ENCODE assay signal across 6 mouse cellular contexts in the genomic region with DNA sequence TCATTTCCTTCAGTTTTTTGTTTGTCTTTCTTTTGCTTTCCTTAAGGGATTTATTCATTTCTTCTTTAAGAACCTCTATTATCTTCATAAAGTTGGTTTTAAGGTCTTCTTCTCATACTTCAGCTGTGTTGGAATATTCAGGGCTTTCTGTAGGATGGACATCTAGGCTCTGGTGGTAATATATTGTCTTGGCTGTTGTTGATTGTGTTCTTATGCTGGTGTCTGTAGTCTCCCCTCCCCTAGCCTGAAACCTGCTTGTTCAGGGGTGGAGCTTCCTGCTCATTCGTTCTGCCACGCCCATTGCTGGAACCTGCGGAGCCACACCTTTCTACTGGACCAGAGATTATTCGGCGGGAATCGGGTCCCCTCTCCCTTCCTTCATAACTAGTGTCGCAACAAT. TPM values are rescaled to one million over a fixed set of nuclear protein-coding genes. Genes with fewer than 3 reads are reported as not detected.
DNase-seq lines count a peak whose midpoint lies in the region; ATAC-seq and TF ChIP-seq lines count a peak whose summit lies in the region.
"Not testable (repeated sequence)": the region's sequence is repeated elsewhere in the genome, so short reads cannot be mapped to it uniquely, and the experiment has no call there.
"Had no signal": no experiment of that assay in that cellular context is flagged by ENCODE, and none has a peak within 500 bp of the region (broad histone marks: within the 10 kb centered on the region; RNA-seq: fewer than 3 reads in every experiment).

No protein-coding gene starts in this region.

- not testable (repeated sequence) for H3K9ac ChIP-seq in ES-Bruce4 (ENCODE audit: low read depth, poor library complexity, severe bottlenecking); midbrain, embryonic 11.5 days (ENCODE audit: low read length)

- not testable (repeated sequence) for H3K4me3 ChIP-seq in ES-Bruce4 (ENCODE audit: low read depth, low read length); midbrain, embryonic 11.5 days (ENCODE audit: low read depth, low read length)

- peaks cover 10% of the 10 kb centered on the region for H3K9me3 ChIP-seq in ES-Bruce4 (replicated peaks; ENCODE audit: control insufficient read depth, insufficient read depth, low read length, poor library complexity, severe bottlenecking)
- not testable (repeated sequence) for H3K9me3 ChIP-seq in midbrain, embryonic 11.5 days (ENCODE audit: control insufficient read depth, low read length)

- H3K4me2 ChIP-seq in midbrain, embryonic 11.5 days, result not testable (repeated sequence)

- not testable (repeated sequence) for TF ChIP-seq CTCF in ES-Bruce4 (IDR thresholded peaks at IDR 0.05; ENCODE audit: low read depth, low read length)

- peak; percentile 51 for DNase-seq in R1 (ENCODE audit: low read depth, low spot score)
- peak; percentile 27 for DNase-seq in heart, adult 11 months
- DNase-seq in midbrain, embryonic 11.5 days (ENCODE audit: low spot score, missing footprints), result peak; percentile 75
- DNase-seq in testis, postnatal 10 days (ENCODE audit: low spot score), result peak; percentile 19

- 0 out of 2 replicates have a peak, but pooled peaks have one; percentile 16 for TF ChIP-seq EP300 in ES-Bruce4 (IDR thresholded peaks at IDR 0.05; ENCODE audit: insufficient read depth, low read depth, low read length)

- not testable (repeated sequence) for H3K36me3 ChIP-seq in ES-Bruce4 (ENCODE audit: control insufficient read depth, insufficient read depth, low read length, poor library complexity, severe bottlenecking); midbrain, embryonic 11.5 days (ENCODE audit: control insufficient read depth, insufficient read depth, low read length)

- WGBS in midbrain, embryonic 11.5 days, result 21% methylated on average over 6 of the region's 7 CpGs

- H3K27me3 ChIP-seq in ES-Bruce4 (ENCODE audit: control insufficient read depth, insufficient read depth, low read length, poor library complexity, severe bottlenecking); midbrain, embryonic 11.5 days (ENCODE audit: control insufficient read depth, insufficient read depth, low read length): not testable (repeated sequence)

- not testable (repeated sequence) for TF ChIP-seq POLR2A in ES-Bruce4 (IDR thresholded peaks at IDR 0.05; ENCODE audit: insufficient read depth, low read length)

- ATAC-seq in midbrain, embryonic 11.5 days (ENCODE audit: low FRiP score), result not testable (repeated sequence)

- not testable (repeated sequence) for H3K4me1 ChIP-seq in ES-Bruce4 (ENCODE audit: control insufficient read depth, insufficient read depth, low read length); midbrain, embryonic 11.5 days (ENCODE audit: control insufficient read depth, insufficient read depth, low read length)

- not testable (repeated sequence) for H3K27ac ChIP-seq in ES-Bruce4 (ENCODE audit: insufficient read depth, low read length); midbrain, embryonic 11.5 days (ENCODE audit: low read depth, low read length)

RNA-seq across cellular contexts. Expression of a gene that starts 14.3 kb away (rescaled TPM):
- polyA plus RNA-seq in ES-Bruce4 (2011; ENCODE audit: insufficient read depth, insufficient read length, low read depth, missing spikeins), result 49.1 and 56.7 TPM in 2 replicates
- 110 and 117 TPM in 2 replicates for polyA plus RNA-seq in midbrain, embryonic 11.5 days (2014; fragmentation: Nextera tagmentation; extraction: Ambion mirVana)

RNA-seq across cellular contexts. Expression of a gene that starts 25.5 kb away (rescaled TPM):
- polyA plus RNA-seq in ES-Bruce4 (2011; ENCODE audit: insufficient read depth, insufficient read length, low read depth, missing spikeins), result 42.8 and 48.6 TPM in 2 replicates
- polyA plus RNA-seq in midbrain, embryonic 11.5 days (2014; fragmentation: Nextera tagmentation; extraction: Ambion mirVana), result 1,391 and 1,438 TPM in 2 replicates
- polyA plus RNA-seq: G1E had no signal

Comparison
In these comparisons a context has a peak if more than half of its experiments do, and no peak if none do; other contexts are left out.
1. DNase-seq: peak in every context shown above with its lines; median percentile 75 in midbrain, embryonic 11.5 days; 51 in R1; 27 in heart, adult 11 months; 19 in testis, postnatal 10 days.
2. RNA of a gene that starts 25.5 kb away (polyA plus RNA-seq): 1,391 to 1,438 TPM in midbrain, embryonic 11.5 days; 42.8 to 48.6 TPM in ES-Bruce4; every median in the first group is over 10 times any median in the second.